Mouse (Mus musculus): Measurements from ENCODE around the gene Ly75.

GRCm38 (mm10) chr2:60404763-60405162 lies 21.7 kb upstream of the Ly75 start:
- no peak for TF ChIP-seq CTCF (IDR thresholded peaks at IDR 0.05; ENCODE audit: low read depth)
- TF ChIP-seq EP300 (IDR thresholded peaks at IDR 0.05; ENCODE audit: low read depth) = no peak
